Mouse (Mus musculus) heart, embryonic 10.5 days (tissue): Measurements from ENCODE around the gene Cyb561a3. TPM values are rescaled to one million over a fixed set of nuclear protein-coding genes. Genes with fewer than 3 reads are reported as not detected.

ENCODE experiments used
- polyA plus RNA-seq: library from polyadenylated mRNA; unstranded; fragments of >200 nt; fragmentation: Nextera tagmentation; extraction: Ambion mirVana; gene quantifications from 2 replicates; pipeline ENCODE4 v1.2.1, GENCODE M21; 2016

Cyb561a3 gene
- polyA plus RNA-seq, 1 experiment from 2014 or later, result 13.7 TPM

Other genes with a start within 250 kb of the Cyb561a3 start
- 0.16 and 0.35 TPM in 2 replicates for gene Syt7, start 188.1 kb upstream of the Cyb561a3 start, polyA plus RNA-seq
- 0.06 and 0.18 TPM in 2 replicates for gene Lrrc10b, start 119.7 kb upstream of the Cyb561a3 start, polyA plus RNA-seq
- gene Ppp1r32, start 94.2 kb upstream of the Cyb561a3 start, polyA plus RNA-seq, result not detected in 2 replicates
- gene Cpsf7, start 51.9 kb upstream of the Cyb561a3 start, polyA plus RNA-seq, result 38.4 and 40.5 TPM in 2 replicates
- 58.6 and 64.6 TPM in 2 replicates for gene Sdhaf2, start 51.0 kb upstream of the Cyb561a3 start, polyA plus RNA-seq
- gene Tmem216, start 20.9 kb upstream of the Cyb561a3 start, polyA plus RNA-seq, result 22.7 and 29.8 TPM in 2 replicates
- 28.1 and 39.9 TPM in 2 replicates for gene Tmem138, start 190 bp downstream of the Cyb561a3 start, polyA plus RNA-seq
- 410 and 426 TPM in 2 replicates for gene Ddb1, start 28.2 kb downstream of the Cyb561a3 start, polyA plus RNA-seq
- 15.2 and 17.3 TPM in 2 replicates for gene Tkfc, start 28.5 kb downstream of the Cyb561a3 start, polyA plus RNA-seq
- 0.81 and 3.0 TPM in 2 replicates for gene Vwce, start 57.0 kb downstream of the Cyb561a3 start, polyA plus RNA-seq
- gene Pga5, start 100.9 kb downstream of the Cyb561a3 start, polyA plus RNA-seq, result not detected in 2 replicates
- gene Vps37c, start 111.6 kb downstream of the Cyb561a3 start, polyA plus RNA-seq, result 26.5 and 26.7 TPM in 2 replicates
- gene Cd5, start 161.8 kb downstream of the Cyb561a3 start, polyA plus RNA-seq, result 0.18 and 0.28 TPM in 2 replicates